Comparison of ENCODE assay signal across 11 mouse cellular contexts in the genomic region with DNA sequence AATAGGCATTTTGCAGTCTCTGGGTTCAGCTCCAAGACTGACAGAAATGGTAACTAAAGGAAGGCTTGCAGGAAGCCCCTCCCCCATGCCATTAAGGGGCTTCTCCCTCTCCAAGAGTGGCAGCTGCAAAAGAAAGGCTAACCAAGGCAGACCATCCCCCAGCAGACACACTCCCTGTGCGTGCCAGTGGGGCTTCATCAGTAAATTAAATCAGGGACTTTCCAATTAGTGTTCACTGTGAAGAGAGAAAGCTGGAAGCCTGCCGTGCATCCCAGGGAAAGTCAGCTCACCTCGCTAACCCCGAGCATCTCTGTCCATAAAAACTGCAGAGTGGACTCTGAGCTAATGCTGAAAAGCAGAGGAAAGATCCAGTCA.
DNase-seq lines count a peak whose midpoint lies in the region; ATAC-seq and TF ChIP-seq lines count a peak whose summit lies in the region.
"Had no signal": no experiment of that assay in that cellular context is flagged by ENCODE, and none has a peak within 500 bp of the region (broad histone marks: within the 10 kb centered on the region; RNA-seq: fewer than 3 reads in every experiment).

No protein-coding gene starts in this region.

- no peaks in the 10 kb centered on the region for H3K9me3 ChIP-seq in intestine, embryonic 14.5 days (ENCODE audit: control insufficient read depth, low read length)
- H3K9me3 ChIP-seq in intestine, embryonic 16.5 days (ENCODE audit: control insufficient read depth, low read length): no peaks in the 10 kb centered on the region
- no peaks in the 10 kb centered on the region for H3K9me3 ChIP-seq in forebrain, embryonic 12.5 days
- no peaks in the 10 kb centered on the region for H3K9me3 ChIP-seq in hindbrain, embryonic 16.5 days (ENCODE audit: control insufficient read depth, low read length)
- H3K9me3 ChIP-seq in neural tube, embryonic 15.5 days (replicated peaks): no peaks in the 10 kb centered on the region
- H3K9me3 ChIP-seq: liver, embryonic 15.5 days had no signal

- 41% methylated on average over 4 of the region's 4 CpGs for WGBS in intestine, embryonic 14.5 days
- 35% methylated on average over 4 of the region's 4 CpGs for WGBS in intestine, embryonic 16.5 days
- WGBS in forebrain, embryonic 12.5 days: 2% methylated on average over 4 of the region's 4 CpGs
- 11% methylated on average over 4 of the region's 4 CpGs for WGBS in hindbrain, embryonic 16.5 days
- 3% methylated on average over 4 of the region's 4 CpGs for WGBS in neural tube, embryonic 15.5 days
- 29% methylated on average over 4 of the region's 4 CpGs for WGBS in kidney, adult 2 months

- no peak for DNase-seq in intestine, embryonic 14.5 days (ENCODE audit: low spot score)
- DNase-seq in kidney, adult 2 months: no peak
- no peak for DNase-seq in kidney, adult 8-10 months
- DNase-seq: gastrocnemius, postnatal 36 days had no signal

- H3K4me2 ChIP-seq in intestine, embryonic 14.5 days (ENCODE audit: low read length): no peak overlapping the region
- H3K4me2 ChIP-seq in intestine, embryonic 16.5 days (ENCODE audit: low read depth, low read length): no peak overlapping the region
- peak overlapping the region; percentile 4 for H3K4me2 ChIP-seq in forebrain, embryonic 12.5 days
- no peak overlapping the region for H3K4me2 ChIP-seq in hindbrain, embryonic 16.5 days (ENCODE audit: low read length)
- no peak overlapping the region for H3K4me2 ChIP-seq in neural tube, embryonic 15.5 days
- H3K4me2 ChIP-seq: liver, embryonic 15.5 days had no signal

- H3K27ac ChIP-seq in intestine, embryonic 14.5 days (ENCODE audit: low read depth): no peak overlapping the region
- H3K27ac ChIP-seq in intestine, embryonic 16.5 days (ENCODE audit: low read length): no peak overlapping the region
- peak overlapping the region; percentile 71 for H3K27ac ChIP-seq in forebrain, embryonic 12.5 days
- peak overlapping the region; percentile 0; the same call in 1 of the 2 replicates for H3K27ac ChIP-seq in hindbrain, embryonic 16.5 days (ENCODE audit: low read depth, low read length)
- peak overlapping the region; percentile 4; the same call in 1 of the 2 replicates for H3K27ac ChIP-seq in neural tube, embryonic 15.5 days (replicated peaks)
- no peak overlapping the region for H3K27ac ChIP-seq in kidney, adult 2 months (ENCODE audit: insufficient read depth, low read depth, low read length)
- H3K27ac ChIP-seq: layer of hippocampus, adult 2 months; liver, embryonic 15.5 days had no signal

- TF ChIP-seq POLR2A in kidney, adult 2 months (IDR thresholded peaks at IDR 0.05; ENCODE audit: low read depth, low read length): no peak

- no peak overlapping the region for H3K9ac ChIP-seq in intestine, embryonic 14.5 days (ENCODE audit: low read length)
- H3K9ac ChIP-seq in intestine, embryonic 16.5 days (ENCODE audit: low read depth, low read length): no peak overlapping the region
- no peak overlapping the region for H3K9ac ChIP-seq in forebrain, embryonic 12.5 days
- no peak overlapping the region for H3K9ac ChIP-seq in hindbrain, embryonic 16.5 days (ENCODE audit: low read depth, low read length)
- H3K9ac ChIP-seq in neural tube, embryonic 15.5 days (replicated peaks): no peak overlapping the region
- H3K9ac ChIP-seq: liver, embryonic 15.5 days had no signal

- H3K4me3 ChIP-seq in intestine, embryonic 14.5 days (ENCODE audit: low read depth, low read length): no peak overlapping the region
- H3K4me3 ChIP-seq in intestine, embryonic 16.5 days (ENCODE audit: low read length): no peak overlapping the region
- H3K4me3 ChIP-seq in forebrain, embryonic 12.5 days (replicated peaks): no peak overlapping the region
- H3K4me3 ChIP-seq in hindbrain, embryonic 16.5 days (ENCODE audit: low read length): no peak overlapping the region
- H3K4me3 ChIP-seq in neural tube, embryonic 15.5 days (replicated peaks): no peak overlapping the region
- H3K4me3 ChIP-seq in kidney, adult 2 months (ENCODE audit: insufficient read depth, low read depth, low read length): no peak overlapping the region
- H3K4me3 ChIP-seq: layer of hippocampus, adult 2 months; liver, embryonic 15.5 days had no signal

- 0 out of 2 replicates have a peak, but pooled peaks cover 4% of the 10 kb centered on the region for H3K4me1 ChIP-seq in intestine, embryonic 14.5 days (replicated peaks; ENCODE audit: control insufficient read depth, insufficient read depth, low read length)
- no peaks in the 10 kb centered on the region for H3K4me1 ChIP-seq in intestine, embryonic 16.5 days (ENCODE audit: control insufficient read depth, insufficient read depth, low read length)
- peaks cover 21% of the 10 kb centered on the region for H3K4me1 ChIP-seq in forebrain, embryonic 12.5 days
- peaks cover 14% of the 10 kb centered on the region for H3K4me1 ChIP-seq in hindbrain, embryonic 16.5 days (ENCODE audit: control insufficient read depth, insufficient read depth, low read depth, low read length)
- H3K4me1 ChIP-seq in neural tube, embryonic 15.5 days: peaks cover 47% of the 10 kb centered on the region
- H3K4me1 ChIP-seq in kidney, adult 2 months (ENCODE audit: control insufficient read depth, insufficient read depth, low read length): no peaks in the 10 kb centered on the region
- H3K4me1 ChIP-seq: liver, embryonic 15.5 days had no signal

- H3K36me3 ChIP-seq in intestine, embryonic 14.5 days (ENCODE audit: control insufficient read depth, insufficient read depth, low read length): no peaks in the 10 kb centered on the region
- no peaks in the 10 kb centered on the region for H3K36me3 ChIP-seq in intestine, embryonic 16.5 days (ENCODE audit: control insufficient read depth, insufficient read depth, low read length)
- no peaks in the 10 kb centered on the region for H3K36me3 ChIP-seq in forebrain, embryonic 12.5 days (replicated peaks)
- H3K36me3 ChIP-seq in hindbrain, embryonic 16.5 days (ENCODE audit: control insufficient read depth, insufficient read depth, low read length): no peaks in the 10 kb centered on the region
- H3K36me3 ChIP-seq in neural tube, embryonic 15.5 days: no peaks in the 10 kb centered on the region
- no peaks in the 10 kb centered on the region for H3K36me3 ChIP-seq in kidney, adult 2 months (ENCODE audit: control insufficient read depth, insufficient read depth, low read length)
- H3K36me3 ChIP-seq: liver, embryonic 15.5 days had no signal

- no peak for TF ChIP-seq CTCF in kidney, adult 2 months (conservative IDR thresholded peaks at IDR 0.05; ENCODE audit: insufficient read depth, insufficient read length, low read depth, low read length)

- H3K27me3 ChIP-seq in intestine, embryonic 14.5 days (replicated peaks; ENCODE audit: control insufficient read depth, insufficient read depth, low read length): peaks cover 3% of the 10 kb centered on the region; the same call in 1 of the 2 replicates
- peaks cover 14% of the 10 kb centered on the region for H3K27me3 ChIP-seq in intestine, embryonic 16.5 days (replicated peaks; ENCODE audit: control insufficient read depth, insufficient read depth, low read length)
- H3K27me3 ChIP-seq in forebrain, embryonic 12.5 days: peaks cover 70% of the 10 kb centered on the region
- H3K27me3 ChIP-seq in hindbrain, embryonic 16.5 days (replicated peaks; ENCODE audit: control insufficient read depth, insufficient read depth, low read length): no peaks in the 10 kb centered on the region; the same call in 1 of the 2 replicates
- H3K27me3 ChIP-seq in neural tube, embryonic 15.5 days (replicated peaks): 0 out of 2 replicates have a peak, but pooled peaks cover 3% of the 10 kb centered on the region
- no peaks in the 10 kb centered on the region for H3K27me3 ChIP-seq in kidney, adult 2 months (replicated peaks; ENCODE audit: control insufficient read depth, insufficient read depth, low read length)
- H3K27me3 ChIP-seq: liver, embryonic 15.5 days had no signal

- ATAC-seq in intestine, embryonic 14.5 days (replicated peaks; ENCODE audit: low FRiP score, low TSS enrichment, low read depth): 0 out of 2 replicates have a peak, but pooled peaks have one; percentile 47
- no peak for ATAC-seq in intestine, embryonic 16.5 days
- ATAC-seq in forebrain, embryonic 12.5 days (ENCODE audit: low FRiP score): peak; percentile 90
- ATAC-seq in hindbrain, embryonic 16.5 days: 0 out of 2 replicates have a peak, but pooled peaks have one; percentile 28
- ATAC-seq in neural tube, embryonic 15.5 days (ENCODE audit: low FRiP score): peak; percentile 42
- no peak for ATAC-seq in erythroid progenitor cell, adult 5-6 weeks (replicated peaks; ENCODE audit: low FRiP score, poor library complexity, severe bottlenecking)

Comparison
In these comparisons a context has a peak if more than half of its experiments do, and no peak if none do; other contexts are left out.
1. ATAC-seq: peak in intestine, embryonic 14.5 days (single experiment), forebrain, embryonic 12.5 days (single experiment), hindbrain, embryonic 16.5 days (single experiment) and neural tube, embryonic 15.5 days (single experiment); none in intestine, embryonic 16.5 days (single experiment) and erythroid progenitor cell, adult 5-6 weeks (single experiment).
2. H3K27ac ChIP-seq: peak in forebrain, embryonic 12.5 days (single experiment), hindbrain, embryonic 16.5 days (single experiment) and neural tube, embryonic 15.5 days (single experiment); none in intestine, embryonic 14.5 days (single experiment), intestine, embryonic 16.5 days (single experiment) and kidney, adult 2 months (single experiment).